Mouse (Mus musculus): Measurements from ENCODE around the gene Ptbp1. TPM values are rescaled to one million over a fixed set of nuclear protein-coding genes. Genes with fewer than 3 reads are reported as not detected.

The Ptbp1 gene
- polyA plus RNA-seq, 1 experiment from 2014 or later, result 237 TPM

- H3K4me2 ChIP-seq (ENCODE audit: low read depth, low read length), result no peak overlapping the region
- H3K4me1 ChIP-seq (ENCODE audit: control insufficient read depth, insufficient read depth, low read length), result no peaks in the 10 kb centered on the region; the same call in 1 of the 2 replicates
- DNase-seq (ENCODE audit: low spot score) (no peak), ATAC-seq (replicated peaks; ENCODE audit: insufficient number of reproducible peaks, low FRiP score, low TSS enrichment, low read depth) (peak; percentile 23; the same call in 1 of the 2 replicates)
- H3K27ac ChIP-seq (replicated peaks; ENCODE audit: low read depth, low read length), result no peak overlapping the region; the same call in 1 of the 2 replicates
- no peak overlapping the region for H3K4me3 ChIP-seq (ENCODE audit: low read depth, low read length)
- WGBS, result 26% methylated on average over 14 of the region's 14 CpGs
- H3K36me3 ChIP-seq (replicated peaks; ENCODE audit: control insufficient read depth, insufficient read depth, low read depth, low read length), result peaks cover 7% of the 10 kb centered on the region
- no peaks in the 10 kb centered on the region for H3K9me3 ChIP-seq (replicated peaks; ENCODE audit: control insufficient read depth, low read length)
- H3K9ac ChIP-seq (replicated peaks; ENCODE audit: low read length), result no peak overlapping the region
- H3K27me3 ChIP-seq (ENCODE audit: control insufficient read depth, insufficient read depth, low read length), result no peaks in the 10 kb centered on the region
Observed at GRCm38 (mm10) chr10:79909092-79909922, 55.1 kb downstream of the Ptbp1 start.

DNA sequence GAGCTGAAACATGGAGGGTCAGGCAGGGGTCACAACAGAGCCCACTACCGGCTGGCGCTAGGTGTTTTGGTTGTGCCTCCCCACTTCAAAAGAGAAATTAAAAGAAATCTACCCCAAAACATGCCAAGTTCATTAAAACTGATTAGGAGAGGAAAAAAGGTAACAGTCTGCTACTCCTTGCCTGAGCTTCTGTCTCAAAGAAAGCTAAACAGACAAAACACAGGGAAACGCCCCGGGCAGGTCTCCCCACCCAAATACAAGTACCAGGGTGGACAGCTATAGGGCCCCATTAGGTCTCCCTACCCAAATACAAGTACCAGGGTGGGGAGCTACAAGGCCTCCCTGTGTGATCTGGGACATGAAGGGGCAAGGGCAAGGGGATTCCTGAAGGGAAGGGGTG is 56.3 kb downstream of the Ptbp1 start, which contains the start of gene Gm26602:
Gene Gm26602, plus strand, starts transcription at position 301 of the 400 bp plus-strand sequence.
- no peak within 1 kb of the TSS for H3K4me3 ChIP-seq (ENCODE audit: low read depth, low read length)
- H3K27ac ChIP-seq (replicated peaks; ENCODE audit: low read depth, low read length), result no peak within 1 kb of the TSS
- H3K4me2 ChIP-seq (ENCODE audit: low read depth, low read length), result no peak within 1 kb of the TSS

DNA sequence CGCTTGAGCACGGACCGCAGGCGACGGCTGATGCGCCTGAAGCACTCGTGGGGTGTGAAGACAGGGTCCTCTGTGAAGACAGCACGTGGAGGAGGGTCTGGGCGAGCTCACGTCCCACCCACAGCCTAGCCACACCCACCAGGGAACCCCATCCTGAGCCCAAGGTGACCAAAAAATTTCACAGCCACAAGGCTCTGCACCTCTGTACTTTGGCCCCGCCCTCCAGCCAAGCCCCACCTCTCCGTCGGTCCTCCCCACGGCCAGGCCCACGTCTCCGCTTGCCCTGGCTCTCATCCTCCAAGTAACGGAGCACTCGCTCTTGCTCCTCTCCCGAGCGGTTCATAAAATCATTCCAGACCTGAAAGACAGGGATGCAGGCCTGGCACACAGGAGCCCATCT is 58.2 kb downstream of the Ptbp1 start:
- ATAC-seq (replicated peaks; ENCODE audit: insufficient number of reproducible peaks, low FRiP score, low TSS enrichment, low read depth), result no peak
- Histone ChIP-seq H3K27ac (replicated peaks; ENCODE audit: low read depth, low read length) (no peak overlapping the region), H3K4me1 (ENCODE audit: control insufficient read depth, insufficient read depth, low read length) (peaks cover 3% of the 10 kb centered on the region), H3K4me3 (ENCODE audit: low read depth, low read length) (no peak overlapping the region), H3K36me3 (replicated peaks; ENCODE audit: control insufficient read depth, insufficient read depth, low read depth, low read length) (peaks cover 2% of the 10 kb centered on the region; the same call in 1 of the 2 replicates), H3K9me3 (replicated peaks; ENCODE audit: control insufficient read depth, low read length) (no peaks in the 10 kb centered on the region), H3K4me2 (ENCODE audit: low read depth, low read length) (no peak overlapping the region), H3K9ac (replicated peaks; ENCODE audit: low read length) (no peak overlapping the region), H3K27me3 (ENCODE audit: control insufficient read depth, insufficient read depth, low read length) (peaks cover under 1% of the 10 kb centered on the region)
- DNase-seq (ENCODE audit: low spot score), result no peak
- 65% methylated on average over 20 of the region's 20 CpGs for WGBS

More for the DNA sequence above, 56.3 kb downstream of the Ptbp1 start, which contains the start of gene Gm26602:
- ATAC-seq (replicated peaks; ENCODE audit: insufficient number of reproducible peaks, low FRiP score, low TSS enrichment, low read depth) (no peak), DNase-seq (ENCODE audit: low spot score) (no peak)
- WGBS, result 92% methylated on average over 4 of the region's 4 CpGs
- peaks cover 2% of the 10 kb centered on the region; the same call in 1 of the 2 replicates for H3K36me3 ChIP-seq (replicated peaks; ENCODE audit: control insufficient read depth, insufficient read depth, low read depth, low read length)
- H3K27me3 ChIP-seq (ENCODE audit: control insufficient read depth, insufficient read depth, low read length), result no peaks in the 10 kb centered on the region
- H3K4me1 ChIP-seq (ENCODE audit: control insufficient read depth, insufficient read depth, low read length), result no peaks in the 10 kb centered on the region; the same call in 1 of the 2 replicates
- no peaks in the 10 kb centered on the region for H3K9me3 ChIP-seq (replicated peaks; ENCODE audit: control insufficient read depth, low read length)
- no peak within 1 kb of the TSS for H3K9ac ChIP-seq (replicated peaks; ENCODE audit: low read length)

Small RNAs within 50 kb of the gene (microRNA-seq; reads per million reads assigned to microRNA genes)
- not detected for gene Mir6910 (ENCODE audit: borderline number of aligned reads)

Other genes with a start within 250 kb of the Ptbp1 start
- 0.04 TPM in 2 replicates for gene C2cd4c, start 240.4 kb upstream of the Ptbp1 start, polyA plus RNA-seq (2014; fragmentation: Nextera tagmentation; extraction: Ambion mirVana)
- gene Shc2, start 216.5 kb upstream of the Ptbp1 start, polyA plus RNA-seq (2014; fragmentation: Nextera tagmentation; extraction: Ambion mirVana), result 9.8 and 10.5 TPM in 2 replicates
- gene Odf3l2, start 208.7 kb upstream of the Ptbp1 start, polyA plus RNA-seq (2014; fragmentation: Nextera tagmentation; extraction: Ambion mirVana), result not detected in 2 replicates
- 3.9 and 5.5 TPM in 2 replicates for gene Madcam1, start 189.9 kb upstream of the Ptbp1 start, polyA plus RNA-seq (2014; fragmentation: Nextera tagmentation; extraction: Ambion mirVana)
- gene Tpgs1, start 185.1 kb upstream of the Ptbp1 start, polyA plus RNA-seq (2014; fragmentation: Nextera tagmentation; extraction: Ambion mirVana), result 65.6 and 67.3 TPM in 2 replicates
- 150 and 157 TPM in 2 replicates for gene Cdc34, start 172.2 kb upstream of the Ptbp1 start, polyA plus RNA-seq (2014; fragmentation: Nextera tagmentation; extraction: Ambion mirVana)
- gene Gzmm, start 165.4 kb upstream of the Ptbp1 start, polyA plus RNA-seq (2014; fragmentation: Nextera tagmentation; extraction: Ambion mirVana), result 0.77 TPM in 1 of 2 replicates, not detected in the other
- 630 and 667 TPM in 2 replicates for gene Bsg, start 149.9 kb upstream of the Ptbp1 start, polyA plus RNA-seq (2014; fragmentation: Nextera tagmentation; extraction: Ambion mirVana)
- 0.14 and 0.21 TPM in 2 replicates for gene Hcn2, start 137.8 kb upstream of the Ptbp1 start, polyA plus RNA-seq (2014; fragmentation: Nextera tagmentation; extraction: Ambion mirVana)
- gene Polrmt, start 107.8 kb upstream of the Ptbp1 start, polyA plus RNA-seq (2014; fragmentation: Nextera tagmentation; extraction: Ambion mirVana), result 30.5 and 35.6 TPM in 2 replicates
- gene Fgf22, start 99.4 kb upstream of the Ptbp1 start, polyA plus RNA-seq (2014; fragmentation: Nextera tagmentation; extraction: Ambion mirVana), result 0.25 and 0.38 TPM in 2 replicates
- gene Rnf126, start 87.5 kb upstream of the Ptbp1 start, polyA plus RNA-seq (2014; fragmentation: Nextera tagmentation; extraction: Ambion mirVana), result 65.1 and 72.7 TPM in 2 replicates
- gene Fstl3, start 77.2 kb upstream of the Ptbp1 start, polyA plus RNA-seq (2014; fragmentation: Nextera tagmentation; extraction: Ambion mirVana), result 2.4 and 2.7 TPM in 2 replicates
- gene Prss57, start 63.5 kb upstream of the Ptbp1 start, polyA plus RNA-seq (2014; fragmentation: Nextera tagmentation; extraction: Ambion mirVana), result not detected in 2 replicates
- gene Palm, start 60.9 kb upstream of the Ptbp1 start, polyA plus RNA-seq (2014; fragmentation: Nextera tagmentation; extraction: Ambion mirVana), result 85.7 and 102 TPM in 2 replicates
- gene Misp, start 33.4 kb upstream of the Ptbp1 start, polyA plus RNA-seq (2014; fragmentation: Nextera tagmentation; extraction: Ambion mirVana), result 0.39 and 0.82 TPM in 2 replicates
- 10.9 and 11.2 TPM in 2 replicates for gene Prtn3, start 20.0 kb downstream of the Ptbp1 start, polyA plus RNA-seq (2014; fragmentation: Nextera tagmentation; extraction: Ambion mirVana)
- gene Plppr3, start 20.2 kb downstream of the Ptbp1 start, polyA plus RNA-seq (2014; fragmentation: Nextera tagmentation; extraction: Ambion mirVana), result 78.3 and 85.8 TPM in 2 replicates
- gene Elane, start 31.8 kb downstream of the Ptbp1 start, polyA plus RNA-seq (2014; fragmentation: Nextera tagmentation; extraction: Ambion mirVana), result 0.50 and 0.88 TPM in 2 replicates
- not detected in 2 replicates for gene Cfd, start 36.4 kb downstream of the Ptbp1 start, polyA plus RNA-seq (2014; fragmentation: Nextera tagmentation; extraction: Ambion mirVana)
- 36.5 and 36.9 TPM in 2 replicates for gene Med16, start 54.5 kb downstream of the Ptbp1 start, polyA plus RNA-seq (2014; fragmentation: Nextera tagmentation; extraction: Ambion mirVana)
- gene Gm26602, start 56.4 kb downstream of the Ptbp1 start, polyA plus RNA-seq (2014; fragmentation: Nextera tagmentation; extraction: Ambion mirVana), result 4.3 and 11.5 TPM in 2 replicates
- 0.48 and 0.75 TPM in 2 replicates for gene Kiss1r, start 62.5 kb downstream of the Ptbp1 start, polyA plus RNA-seq (2014; fragmentation: Nextera tagmentation; extraction: Ambion mirVana)
- 116 and 122 TPM in 2 replicates for gene R3hdm4, start 66.8 kb downstream of the Ptbp1 start, polyA plus RNA-seq (2014; fragmentation: Nextera tagmentation; extraction: Ambion mirVana)
- gene Arid3a, start 72.6 kb downstream of the Ptbp1 start, polyA plus RNA-seq (2014; fragmentation: Nextera tagmentation; extraction: Ambion mirVana), result 5.0 and 5.2 TPM in 2 replicates
- 118 and 123 TPM in 2 replicates for gene Wdr18, start 105.7 kb downstream of the Ptbp1 start, polyA plus RNA-seq (2014; fragmentation: Nextera tagmentation; extraction: Ambion mirVana)
- 0.21 and 0.22 TPM in 2 replicates for gene Grin3b, start 116.3 kb downstream of the Ptbp1 start, polyA plus RNA-seq (2014; fragmentation: Nextera tagmentation; extraction: Ambion mirVana)
- gene Tmem259, start 129.9 kb downstream of the Ptbp1 start, polyA plus RNA-seq (2014; fragmentation: Nextera tagmentation; extraction: Ambion mirVana), result 13.4 and 13.7 TPM in 2 replicates
- 255 and 271 TPM in 2 replicates for gene Cnn2, start 134.2 kb downstream of the Ptbp1 start, polyA plus RNA-seq (2014; fragmentation: Nextera tagmentation; extraction: Ambion mirVana)
- 0.98 and 1.3 TPM in 2 replicates for gene Abca7, start 142.1 kb downstream of the Ptbp1 start, polyA plus RNA-seq (2014; fragmentation: Nextera tagmentation; extraction: Ambion mirVana)
- 5.2 and 6.7 TPM in 2 replicates for gene Arhgap45, start 162.2 kb downstream of the Ptbp1 start, polyA plus RNA-seq (2014; fragmentation: Nextera tagmentation; extraction: Ambion mirVana)
- gene Polr2e, start 185.4 kb downstream of the Ptbp1 start, polyA plus RNA-seq (2014; fragmentation: Nextera tagmentation; extraction: Ambion mirVana), result 266 and 287 TPM in 2 replicates
- 515 and 565 TPM in 2 replicates for gene Gpx4, start 192.7 kb downstream of the Ptbp1 start, polyA plus RNA-seq (2014; fragmentation: Nextera tagmentation; extraction: Ambion mirVana)

Measured in embryonic facial prominence, embryonic 11.5 days (tissue).